Mouse (Mus musculus) CH12.LX (cell line): ENCODE data around the gene Apba2. TPM values are rescaled to one million over a fixed set of nuclear protein-coding genes. Genes with fewer than 3 reads are reported as not detected.

Experiments
- DNase-seq: peaks from one replicate; pipeline ENCODE4 v3.0.0-alpha.2; 2013; ENCODE audit errors: extremely low read depth
- H3K27ac ChIP-seq: 2 replicates; pipeline ENCODE4 v1.5.1; 2012; ENCODE audit warnings: low read depth, mild to moderate bottlenecking, control low read depth, moderate library complexity; ENCODE audit not compliant: insufficient read depth
- H3K27me3 ChIP-seq: replicated peaks from 2 replicates; pipeline ENCODE3; 2012; ENCODE audit warnings: inconsistent platforms
- H3K36me3 ChIP-seq, 2 experiments: replicated peaks in 1 of 2; 2 replicates each; pipeline versions ENCODE3 to v1.6.1; 2012; ENCODE audit warnings: inconsistent platforms in 1 of 2, low read length in 1 of 2, mild to moderate bottlenecking in 1 of 2, mixed read lengths in 1 of 2, moderate library complexity in 1 of 2; ENCODE audit not compliant: control insufficient read depth in 1 of 2, insufficient read depth in 1 of 2
- H3K4me1 ChIP-seq, 2 experiments: 2 replicates each; pipeline ENCODE4 v1.6.1; 2012; ENCODE audit warnings: inconsistent platforms in 1 of 2, moderate library complexity in 1 of 2; ENCODE audit not compliant: insufficient read depth in 2 of 2, control insufficient read depth in 1 of 2
- H3K4me2 ChIP-seq: 2 replicates; pipeline ENCODE4 v1.6.1; 2012; ENCODE audit warnings: low read depth, mild to moderate bottlenecking, control low read depth; ENCODE audit not compliant: poor library complexity, insufficient read depth, severe bottlenecking
- H3K4me3 ChIP-seq, 3 experiments: fragments of 150-350 bp in 1 of 3; sonication (generic) in 1 of 3; replicated peaks in 1 of 3; 2 replicates each; pipeline versions ENCODE3 to v1.5.1; 2011 to 2012; ENCODE audit warnings: low read depth in 2 of 3, low read length in 2 of 3, mild to moderate bottlenecking in 2 of 3, moderate library complexity in 2 of 3, control low read depth in 1 of 3, improper control_type of control experiment in 1 of 3, inconsistent platforms in 1 of 3, mixed read lengths in 1 of 3; ENCODE audit not compliant: poor library complexity in 1 of 3
- H3K79me2 ChIP-seq: replicated peaks from 2 replicates; pipeline ENCODE4 v1.6.1; 2012; ENCODE audit warnings: mild to moderate bottlenecking, moderate library complexity; ENCODE audit not compliant: control insufficient read depth, poor library complexity, insufficient read depth, severe bottlenecking; ENCODE audit errors: extremely low read depth
- H3K9ac ChIP-seq: 2 replicates; pipeline ENCODE4 v1.6.1; 2012; ENCODE audit warnings: low read depth, mild to moderate bottlenecking, control low read depth, moderate library complexity; ENCODE audit not compliant: insufficient read depth
- H3K9me3 ChIP-seq: replicated peaks from 2 replicates; pipeline ENCODE3; 2012; ENCODE audit warnings: low read length, inconsistent platforms, mixed read lengths
- BHLHE40 ChIP-seq: IDR thresholded peaks from 2 replicates; pipeline ENCODE4 v1.6.1; 2011; ENCODE audit warnings: mild to moderate bottlenecking, low read depth, low read length, improper control_type of control experiment
- CHD1 ChIP-seq: IDR thresholded peaks from 2 replicates; pipeline ENCODE4 v1.6.1; 2012; ENCODE audit warnings: low read depth, low read length, improper control_type of control experiment, inconsistent platforms
- CTCF ChIP-seq, 2 experiments: IDR thresholded peaks in 1 of 2; conservative IDR thresholded peaks in 1 of 2; 2 replicates each; pipeline ENCODE4 v1.5.1; 2011 to 2012; ENCODE audit warnings: low read depth in 2 of 2, low read length in 2 of 2, improper control_type of control experiment in 1 of 2, inconsistent platforms in 1 of 2, mild to moderate bottlenecking in 1 of 2, moderate library complexity in 1 of 2
- E2F4 ChIP-seq: IDR thresholded peaks from 2 replicates; pipeline ENCODE4 v1.6.1; 2011; ENCODE audit warnings: low read depth, low read length, improper control_type of control experiment; ENCODE audit not compliant: insufficient replicate concordance
- ELF1 ChIP-seq: IDR thresholded peaks from 2 replicates; pipeline ENCODE4 v1.6.1; 2014; ENCODE audit warnings: low read depth, mild to moderate bottlenecking, inconsistent platforms, low read length, improper control_type of control experiment
- EP300 ChIP-seq: IDR thresholded peaks from 2 replicates; pipeline ENCODE4 v1.6.1; 2011; ENCODE audit warnings: low read length, improper control_type of control experiment
- ETS1 ChIP-seq: conservative IDR thresholded peaks from 2 replicates; pipeline ENCODE4 v1.6.1; 2012; ENCODE audit warnings: low read depth, mild to moderate bottlenecking, inconsistent platforms, low read length, improper control_type of control experiment, moderate library complexity
- IRF4 ChIP-seq: IDR thresholded peaks from 2 replicates; pipeline ENCODE4 v1.6.1; 2014; ENCODE audit warnings: low read depth, mild to moderate bottlenecking, inconsistent platforms, low read length, improper control_type of control experiment
- JUN ChIP-seq: IDR thresholded peaks from 2 replicates; pipeline ENCODE4 v1.6.1; 2011; ENCODE audit warnings: low read depth, mild to moderate bottlenecking, low read length, improper control_type of control experiment, moderate library complexity; ENCODE audit not compliant: insufficient read depth
- JUND ChIP-seq: conservative IDR thresholded peaks from 2 replicates; pipeline ENCODE4 v1.6.1; 2011; ENCODE audit warnings: low read depth, low read length, improper control_type of control experiment
- KAT2A ChIP-seq: IDR thresholded peaks from 2 replicates; pipeline ENCODE4 v1.6.1; 2012; ENCODE audit warnings: low read length, improper control_type of control experiment, inconsistent platforms; ENCODE audit not compliant: insufficient replicate concordance
- MEF2A ChIP-seq: IDR thresholded peaks from 2 replicates; pipeline ENCODE4 v1.6.1; 2014; ENCODE audit warnings: low read depth, mild to moderate bottlenecking, inconsistent platforms, low read length, improper control_type of control experiment, borderline replicate concordance
- MXI1 ChIP-seq: IDR thresholded peaks from 2 replicates; pipeline ENCODE4 v1.6.1; 2011; ENCODE audit warnings: mild to moderate bottlenecking, low read depth, low read length, improper control_type of control experiment
- NELFE ChIP-seq: IDR thresholded peaks from 2 replicates; pipeline ENCODE4 v1.6.1; 2011; ENCODE audit warnings: low read depth, low read length, improper control_type of control experiment
- NRF1 ChIP-seq: IDR thresholded peaks from 2 replicates; pipeline ENCODE4 v1.6.1; 2014; ENCODE audit warnings: low read depth, mild to moderate bottlenecking, inconsistent platforms, low read length, improper control_type of control experiment, moderate library complexity
- POLR2A ChIP-seq: IDR thresholded peaks from 2 replicates; pipeline ENCODE4 v1.6.1; 2011; ENCODE audit warnings: low read depth, mild to moderate bottlenecking, improper control_type of control experiment, low read length
- SIN3A ChIP-seq: IDR thresholded peaks from 2 replicates; pipeline ENCODE4 v1.6.1; 2012; ENCODE audit warnings: low read length, improper control_type of control experiment, inconsistent platforms
- SMC3 ChIP-seq: IDR thresholded peaks from 2 replicates; pipeline ENCODE4 v1.6.1; 2011; ENCODE audit warnings: low read depth, low read length, improper control_type of control experiment
- TCF12 ChIP-seq: IDR thresholded peaks from 2 replicates; pipeline ENCODE4 v1.6.1; 2014; ENCODE audit warnings: low read depth, mild to moderate bottlenecking, inconsistent platforms, low read length, improper control_type of control experiment
- UBTF ChIP-seq: IDR thresholded peaks from 2 replicates; pipeline ENCODE4 v1.6.1; 2012; ENCODE audit warnings: low read depth, mild to moderate bottlenecking, inconsistent platforms, low read length, improper control_type of control experiment, moderate library complexity
- ZC3H11A ChIP-seq: IDR thresholded peaks from 2 replicates; pipeline ENCODE4 v1.6.1; 2012; ENCODE audit warnings: low read depth, mild to moderate bottlenecking, inconsistent platforms, low read length, improper control_type of control experiment
- dilution Hi-C: fragments of 300-500 bp; cut with MboI; formaldehyde crosslinking; loops from 2 replicates; pipeline ENCODE4 v1.14.3; 2020; ENCODE audit warnings: low sequenced_read_pairs; ENCODE audit not compliant: extremely low pct_unique_long_range_greater_than_20kb, extremely low pct_ligation_motif_present
- in situ Hi-C: fragments of 300-500 bp; cut with MboI; formaldehyde crosslinking; loops from 3 replicates; pipeline ENCODE4 v1.14.3; 2019; ENCODE audit warnings: low sequenced_read_pairs, low pct_ligation_motif_present, low pct_unique_long_range_greater_than_20kb, mixed read lengths
- polyA plus RNA-seq: library from polyadenylated mRNA; unstranded; fragments of >175 nt; gene quantifications from 2 replicates; pipeline ENCODE4 v1.2.1, GENCODE M21; 2012; ENCODE audit warnings: low read depth; ENCODE audit not compliant: insufficient read length
- total RNA-seq, 2 experiments: library from RNA; depleted of rRNA; stranded (reverse); fragments of 300-350 nt in 1 of 2; fragments of >200 nt in 1 of 2; gene quantifications; 2 replicates each; pipeline ENCODE4 v1.2.3; 2012 to 2014

Apba2 gene
- total and polyA plus RNA-seq, 3 experiments = 0.19 TPM; not detected in 2

DNA sequence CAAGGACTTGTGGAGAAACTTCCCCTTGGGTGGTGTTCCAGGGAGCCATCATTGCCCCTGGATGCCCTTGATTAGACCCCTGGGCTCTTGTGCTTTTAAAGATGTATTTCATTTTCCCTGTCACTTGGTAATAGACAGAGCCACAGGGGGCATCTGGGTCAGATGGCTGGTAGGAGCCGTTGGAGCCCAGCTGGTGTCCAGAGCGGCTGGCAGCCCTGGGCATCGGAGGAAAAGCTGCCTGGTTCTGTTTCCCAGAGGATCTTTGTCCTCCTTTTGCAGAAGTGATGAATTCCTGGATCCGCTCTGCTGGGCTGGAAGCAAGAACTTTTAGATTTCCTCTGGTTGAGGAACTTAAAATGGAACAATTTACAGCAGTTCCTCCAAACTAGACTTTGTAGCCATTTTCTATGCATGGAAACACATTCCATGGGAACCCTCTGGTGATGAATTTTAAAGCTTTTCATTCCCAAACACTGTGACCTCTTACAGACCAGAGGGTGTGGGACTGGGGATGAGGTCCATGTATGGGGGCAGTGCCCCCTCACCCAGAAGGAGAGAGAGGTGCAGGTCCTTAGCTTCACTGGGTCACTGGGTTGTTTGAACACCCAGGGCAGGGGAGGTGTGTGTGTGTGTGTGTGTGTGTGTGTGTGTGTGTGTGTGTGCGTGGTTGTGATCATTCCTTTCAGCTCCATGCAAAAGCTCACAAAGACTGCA, 20.3 kb downstream of the Apba2 start:
- Histone ChIP-seq H3K4me3 (no peak overlapping the region), H3K9ac (no peak overlapping the region), H3K27ac (no peak overlapping the region), H3K4me1 (peaks cover 0 to 2% of the 10 kb centered on the region in 2 experiments; a peak in 1 of 4 replicates), H3K4me2 (no peak overlapping the region), H3K9me3 (no peaks in the 10 kb centered on the region), H3K36me3 (no peaks in the 10 kb centered on the region), H3K27me3 (peaks cover 3% of the 10 kb centered on the region), H3K79me2 (no peaks in the 10 kb centered on the region)
- dilution Hi-C loops (no loop called here), in situ Hi-C loops (no loop called here)
- TF ChIP-seq CTCF (conservative IDR thresholded peaks at IDR 0.05 in 1 of 2, IDR thresholded peaks at IDR 0.05 in 1 of 2; ENCODE audit: low read depth in 2 of 2, low read length in 2 of 2) (no peak), SMC3 (no peak), IRF4 (no peak), JUND (no peak), UBTF (no peak), ETS1 (no peak), KAT2A (no peak), SIN3A (no peak)
- no peak for DNase-seq

DNA sequence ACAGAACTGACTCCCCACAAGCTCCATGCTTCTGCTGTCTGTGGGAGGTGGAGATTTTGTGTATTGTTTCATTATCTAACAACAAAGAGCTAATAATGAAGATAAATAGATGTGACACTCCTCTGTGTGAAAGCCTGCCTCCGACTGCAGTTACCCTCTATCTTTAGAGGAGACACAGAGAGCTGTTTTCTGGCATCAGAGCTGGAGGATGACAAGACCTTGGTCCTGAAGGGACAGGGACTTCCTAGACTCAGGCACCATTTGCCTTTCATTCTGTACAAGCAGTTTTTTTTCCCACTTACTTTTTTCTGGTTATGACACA, 20.9 kb downstream of the Apba2 start:
- no peak overlapping the region for H3K4me2 ChIP-seq
- H3K9me3 ChIP-seq = no peaks in the 10 kb centered on the region
- H3K27me3 ChIP-seq = peaks cover 3% of the 10 kb centered on the region
- no peak overlapping the region for H3K4me3 ChIP-seq
- no peak overlapping the region for H3K27ac ChIP-seq
- TF ChIP-seq BHLHE40 = no peak
- TF ChIP-seq JUND = no peak
- TF ChIP-seq MEF2A = no peak
- TF ChIP-seq MXI1 = no peak
- TF ChIP-seq SMC3 = no peak
- TF ChIP-seq NELFE = no peak
- TF ChIP-seq NRF1 = no peak
- no peak for TF ChIP-seq CTCF (conservative IDR thresholded peaks at IDR 0.05 in 1 of 2, IDR thresholded peaks at IDR 0.05 in 1 of 2; ENCODE audit: low read depth in 2 of 2, low read length in 2 of 2)
- TF ChIP-seq UBTF = no peak
- no peak for TF ChIP-seq TCF12
- no peak for TF ChIP-seq POLR2A
- no peak for TF ChIP-seq ELF1
- no peak for TF ChIP-seq EP300
- no peak for TF ChIP-seq JUN
- TF ChIP-seq ZC3H11A = no peak
- TF ChIP-seq CHD1 = no peak
- no peak for TF ChIP-seq E2F4
- TF ChIP-seq, all 38 proteins: peak for 0
- no peak for DNase-seq
- no peaks in the 10 kb centered on the region for H3K79me2 ChIP-seq
- dilution Hi-C loops (no loop called here), in situ Hi-C loops (no loop called here)
- peaks cover 0 to 2% of the 10 kb centered on the region in 2 experiments; a peak in 1 of 4 replicates for H3K4me1 ChIP-seq
- H3K9ac ChIP-seq = no peak overlapping the region
- no peaks in the 10 kb centered on the region for H3K36me3 ChIP-seq
